Mouse (Mus musculus): ENCODE results near the gene Isg20l2. TPM values are rescaled to one million over a fixed set of nuclear protein-coding genes. Genes with fewer than 3 reads are reported as not detected.
A peak's percentile ranks its signal among the peaks of the same experiment; 100 is the strongest.

Gene Isg20l2
- total RNA-seq, 2 experiments from 2014 or later: 15.7 TPM

- intact Hi-C loops (cut with DNase I): no loop called here
- DNase-seq: no peak
Measured at GRCm38 (mm10) chr3:87909381-87909780, 20.7 kb upstream of the Isg20l2 start.

GRCm38 (mm10) chr3:87909874-87910273, 20.2 kb upstream of the Isg20l2 start:
- intact Hi-C loops (cut with DNase I): no loop called here
- DNase-seq: no peak

GRCm38 (mm10) chr3:87910573-87911141, 19.5 kb upstream of the Isg20l2 start:
- peak; percentile 78 to 84 for DNase-seq
- intact Hi-C loops (cut with DNase I): no loop called here

DNA sequence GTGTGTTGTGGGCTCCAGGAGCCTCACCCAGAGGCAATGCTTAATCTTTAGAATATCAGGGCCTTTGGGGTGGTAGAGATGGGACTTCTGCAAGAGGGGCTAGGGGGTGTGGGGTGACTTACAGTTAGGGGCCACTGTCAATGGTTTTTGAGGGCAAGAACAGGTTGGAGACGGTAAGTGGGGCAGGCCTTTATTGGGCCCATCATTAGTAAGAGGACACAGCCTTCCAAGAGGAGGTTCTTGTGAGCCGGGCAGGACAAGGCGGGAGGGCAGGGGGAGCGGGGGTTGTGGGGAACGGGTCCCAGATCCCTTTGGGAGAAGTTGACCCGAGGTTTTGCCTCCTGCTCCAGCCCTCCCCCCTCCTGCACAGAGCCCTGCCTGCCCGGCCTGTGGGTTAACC, 16.6 kb upstream of the Isg20l2 start:
- intact Hi-C loops (cut with DNase I): no loop called here
- no peak for DNase-seq

- intact Hi-C loops (cut with DNase I): no loop called here
- DNase-seq: no peak
Measured at GRCm38 (mm10) chr3:87913891-87914290, 16.2 kb upstream of the Isg20l2 start.

DNA sequence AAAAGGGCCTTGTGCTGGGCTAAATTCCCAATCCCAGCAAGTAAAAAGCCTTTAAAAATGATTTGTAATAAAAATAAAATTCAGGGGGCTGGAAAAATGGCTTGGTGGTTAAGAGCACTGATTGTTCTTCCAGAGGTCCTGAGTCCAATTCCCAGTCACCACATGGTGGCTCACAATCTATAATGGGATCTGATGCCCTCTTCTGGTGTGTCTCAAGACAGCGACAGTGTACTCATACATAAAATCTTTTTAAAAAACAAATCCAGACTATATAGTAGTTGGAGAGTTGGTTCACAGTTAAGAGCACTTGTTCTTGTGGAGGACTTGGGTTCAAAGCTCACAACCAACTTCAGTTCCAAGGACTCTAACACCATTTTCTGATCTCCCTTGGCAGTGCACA, 13.1 kb upstream of the Isg20l2 start:
- intact Hi-C loops (cut with DNase I): no loop called here

GRCm38 (mm10) chr3:87918551-87918950, 11.6 kb upstream of the Isg20l2 start:
- intact Hi-C loops (cut with DNase I): no loop called here
- no peak for DNase-seq

More for the DNA sequence above, 13.1 kb upstream of the Isg20l2 start:
- no peak for DNase-seq

DNA sequence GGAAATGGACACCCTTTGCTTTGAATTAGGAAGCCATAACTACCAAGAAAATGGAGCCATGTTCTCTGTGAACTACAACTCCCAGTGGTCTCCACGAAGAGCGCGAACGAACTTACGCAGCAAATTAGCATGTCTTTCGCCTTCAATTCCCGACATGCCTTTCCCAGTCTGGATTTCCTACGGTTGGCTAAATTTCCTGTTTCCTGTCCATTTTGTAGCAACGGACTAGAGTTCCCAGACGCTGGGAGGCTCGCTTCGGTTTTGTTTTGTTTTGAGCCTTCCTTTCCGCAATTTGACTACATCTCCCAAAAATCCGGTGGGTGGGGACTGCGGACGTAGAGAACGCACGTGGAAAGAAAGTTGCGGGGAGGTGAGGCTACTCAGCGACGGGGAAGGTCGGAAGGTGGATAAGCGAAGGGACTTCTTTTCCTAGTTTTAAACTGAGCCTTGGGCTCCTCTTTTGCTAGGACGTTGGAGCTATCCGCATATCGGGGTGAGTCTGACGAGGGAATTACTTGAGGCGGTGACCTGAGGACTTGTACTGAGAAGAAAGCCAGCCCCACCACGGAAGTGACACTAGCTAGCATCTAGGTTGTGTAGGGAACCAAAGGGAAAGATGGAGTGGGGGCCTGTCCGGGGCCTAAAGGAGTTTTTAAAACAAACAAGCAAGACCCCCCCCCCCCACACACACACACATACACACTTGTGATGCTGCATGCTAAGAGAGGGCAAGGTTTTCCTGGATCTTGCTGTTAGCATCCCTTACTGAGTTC, 10.6 kb upstream of the Isg20l2 start, which contains the start of gene Mrpl24:
Gene Mrpl24, plus strand, starts transcription at position 171 of the 773 bp plus-strand sequence.
- intact Hi-C loops (cut with DNase I): no loop called here
- DNase-seq: peak; percentile 69 to 75

- intact Hi-C loops (cut with DNase I): no loop called here
- DNase-seq: no peak
Measured at GRCm38 (mm10) chr3:87920270-87920943, 9.7 kb upstream of the Isg20l2 start.

DNA sequence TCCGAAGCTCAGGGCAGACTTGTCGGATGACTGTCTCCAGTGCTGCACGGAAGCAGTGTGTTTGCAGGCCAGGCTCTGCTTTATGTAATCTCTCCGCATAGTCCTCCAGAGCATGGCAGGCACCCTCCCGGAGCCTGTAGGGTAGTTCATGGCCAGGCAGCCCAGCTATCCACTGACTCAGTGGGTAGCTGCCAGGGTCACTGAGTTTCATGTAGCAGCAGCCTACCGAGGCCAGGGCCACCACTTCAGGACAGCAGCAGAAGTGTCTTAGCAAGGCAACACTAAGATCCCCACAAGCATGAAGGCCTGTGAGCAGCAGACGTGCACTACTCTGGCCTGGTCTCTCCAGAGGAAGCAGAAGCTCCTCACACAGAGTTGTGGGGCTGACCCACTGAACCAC, 5.1 kb upstream of the Isg20l2 start:
- intact Hi-C loops (cut with DNase I): loop anchor here (5.0 kb wide), 1 partner anchor 38 kb away; the partner anchor contains the start of gene Prcc

GRCm38 (mm10) chr3:87927452-87927851, 2.7 kb upstream of the Isg20l2 start:
- no peak for DNase-seq
- intact Hi-C loops (cut with DNase I): loop anchor here (5.0 kb wide), 1 partner anchor 40 kb away; the partner anchor contains the start of gene Prcc

More for the DNA sequence above, 5.1 kb upstream of the Isg20l2 start:
- DNase-seq: no peak

- intact Hi-C loops (cut with DNase I): loop anchor here (5.0 to 10.0 kb wide), 2 partner anchors 42 to 135 kb away; partner anchors contain the start of genes Insrr, Ntrk1 and Prcc
- no peak for DNase-seq
Measured at GRCm38 (mm10) chr3:87929341-87930077, 605 bp upstream of the Isg20l2 start.

DNA sequence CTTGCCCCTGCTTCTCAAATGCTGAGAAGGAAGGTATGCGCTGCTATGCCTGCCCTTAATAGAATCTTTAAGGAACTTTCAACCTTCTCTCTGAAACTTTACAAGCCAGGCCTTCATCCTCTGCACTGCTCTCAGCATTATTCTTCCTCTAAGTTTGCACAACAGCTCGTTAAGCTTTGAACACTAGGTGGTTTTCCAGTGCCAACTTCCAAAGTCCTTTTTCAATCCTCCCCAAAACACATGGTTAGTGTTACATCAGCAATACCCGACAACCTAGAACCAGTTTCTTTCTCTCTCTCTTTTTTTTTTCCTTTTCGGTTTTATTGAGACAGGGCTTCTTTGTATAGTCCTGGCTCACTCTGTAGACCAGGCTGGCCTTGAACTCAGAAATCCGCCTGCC, 3.9 kb downstream of the Isg20l2 start:
- DNase-seq: no peak
- intact Hi-C loops (cut with DNase I): loop anchor here (2.0 to 10.0 kb wide), 2 partner anchors 53 to 139 kb away; partner anchors contain the start of genes Insrr and Ntrk1

DNA sequence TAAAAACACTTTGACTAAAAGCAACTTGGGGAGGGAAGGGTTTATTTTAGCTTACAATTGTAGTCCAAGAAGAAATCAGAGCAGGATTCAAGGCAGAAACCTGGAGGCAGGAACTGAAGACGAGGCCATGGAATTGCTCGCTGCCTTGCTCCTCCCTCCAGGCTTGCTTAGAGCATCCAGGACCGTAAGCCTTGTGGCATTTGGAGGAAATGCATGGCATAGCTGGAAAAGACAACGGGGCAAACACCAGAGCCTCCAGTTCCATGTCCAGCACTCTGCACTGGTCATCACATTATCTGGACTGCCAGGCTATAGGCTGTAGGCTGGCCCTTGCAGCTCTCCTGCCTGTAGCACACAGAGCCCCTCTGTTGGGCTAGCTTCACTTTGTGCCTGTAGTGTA, 4.4 kb downstream of the Isg20l2 start:
- intact Hi-C loops (cut with DNase I): loop anchor here (2.0 to 10.0 kb wide), 2 partner anchors 52 to 140 kb away; partner anchors contain the start of genes Insrr and Ntrk1
- no peak for DNase-seq

DNA sequence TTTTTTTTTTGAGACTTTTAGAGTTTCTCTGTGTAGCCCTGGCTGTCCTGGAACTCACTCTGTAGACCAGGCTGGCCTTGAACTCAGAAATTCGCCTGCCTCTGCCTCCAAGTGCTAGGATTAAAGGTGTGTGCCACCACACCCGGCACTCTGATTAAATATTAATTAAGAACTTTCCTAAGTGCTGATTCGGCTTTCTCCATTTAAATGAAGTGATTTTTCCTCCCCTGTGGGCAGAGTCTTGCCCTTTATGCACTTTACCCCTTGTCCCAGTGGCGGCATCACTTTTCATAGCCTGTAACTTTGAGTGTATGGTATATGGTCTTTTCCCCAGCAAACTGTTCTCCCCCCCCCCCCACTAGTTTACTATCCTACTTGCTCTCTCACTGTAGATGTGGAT, 5.1 kb downstream of the Isg20l2 start:
- DNase-seq: no peak
- intact Hi-C loops (cut with DNase I): loop anchor here (1.0 to 10.0 kb wide), 4 partner anchors 26 to 140 kb away; partner anchors contain the start of genes Insrr and Ntrk1

DNA sequence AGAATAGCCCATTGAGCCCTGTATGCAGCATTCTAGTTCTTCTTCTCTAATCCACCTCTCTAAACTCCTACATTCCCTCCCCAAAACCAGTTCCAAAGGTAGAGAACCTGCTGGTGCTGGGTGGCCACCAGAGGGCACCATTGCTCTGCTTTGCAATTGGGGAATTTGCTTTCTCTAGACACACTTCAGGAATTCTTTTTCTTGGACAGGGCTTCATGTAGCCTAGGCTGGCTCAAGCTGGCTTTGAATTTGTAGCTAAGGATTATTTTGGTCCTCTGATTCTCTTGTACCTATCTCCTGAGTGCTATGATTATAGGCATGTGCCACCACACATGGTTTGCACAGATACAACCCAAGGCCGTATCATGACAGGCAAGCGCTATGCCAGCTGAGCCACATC, 5.7 kb downstream of the Isg20l2 start:
- intact Hi-C loops (cut with DNase I): loop anchor here (1.0 to 10.0 kb wide), 4 partner anchors 26 to 141 kb away; partner anchors contain the start of genes Insrr and Ntrk1
- peak; percentile 87 to 91 for DNase-seq

GRCm38 (mm10) chr3:87940611-87941010, 10.5 kb downstream of the Isg20l2 start:
- intact Hi-C loops (cut with DNase I): no loop called here

GRCm38 (mm10) chr3:87942471-87942870, 12.4 kb downstream of the Isg20l2 start:
- DNase-seq: no peak
- intact Hi-C loops (cut with DNase I): no loop called here

More at GRCm38 (mm10) chr3:87940611-87941010, 10.5 kb downstream of the Isg20l2 start:
- no peak for DNase-seq

DNA sequence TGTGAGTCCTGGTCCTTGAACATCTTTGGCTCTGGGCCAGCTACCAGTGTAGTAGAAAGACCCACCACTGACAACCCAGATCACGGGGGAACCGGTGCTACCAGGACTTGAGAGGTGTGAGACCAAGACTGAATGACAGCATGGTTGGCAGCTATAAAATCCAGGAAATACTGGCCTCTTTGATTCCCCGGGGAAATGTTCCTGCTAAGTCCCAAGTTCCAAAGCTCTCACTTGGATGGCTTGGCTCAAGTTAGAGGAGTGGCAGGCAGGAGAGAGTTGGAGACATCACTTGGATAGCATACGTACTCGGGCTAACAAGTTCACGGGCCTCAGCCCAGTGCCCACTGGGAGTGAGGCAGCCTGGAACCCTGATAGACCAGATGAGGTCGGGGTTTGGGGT, 13.5 kb downstream of the Isg20l2 start:
- no peak for DNase-seq
- intact Hi-C loops (cut with DNase I): no loop called here
